Mouse (Mus musculus): Measurements from ENCODE around the gene Ing5. TPM values are rescaled to one million over a fixed set of nuclear protein-coding genes. Genes with fewer than 3 reads are reported as not detected.
"Not testable (repeated sequence)": the region's sequence is repeated elsewhere in the genome, so short reads cannot be mapped to it uniquely, and the experiment has no call there.

Gene Ing5
- total RNA-seq (2022) = 10 to 100 TPM; 11.8 to 14.5 (median 13.9) TPM

GRCm38 (mm10) chr1:93803556-93804507 is at the start of gene Ing5:
Gene Ing5, plus strand, starts transcription at chr1:93803965.
- peak; percentile 98 to 100 for DNase-seq (ENCODE audit: low spot score in 2 of 2)

GRCm38 (mm10) chr1:93754573-93755290 is 49.0 kb upstream of the Ing5 start, which contains the start of gene Thap4:
Gene Thap4, minus strand, starts transcription at chr1:93754864.
- peak; percentile 80 to 96 for DNase-seq (ENCODE audit: low spot score in 2 of 2)

- peak in 1 of 2 experiments; percentile 38 for DNase-seq (ENCODE audit: low spot score in 2 of 2)
Measured at GRCm38 (mm10) chr1:93755291-93755610, 48.5 kb upstream of the Ing5 start.

- DNase-seq (ENCODE audit: low spot score in 2 of 2) = no peak
Measured at GRCm38 (mm10) chr1:93755618-93756017, 48.1 kb upstream of the Ing5 start.

GRCm38 (mm10) chr1:93756154-93756553 is 47.6 kb upstream of the Ing5 start:
- no peak for DNase-seq (ENCODE audit: low spot score in 2 of 2)

GRCm38 (mm10) chr1:93760076-93760475 is 43.7 kb upstream of the Ing5 start:
- no peak for DNase-seq (ENCODE audit: low spot score in 2 of 2)

DNA sequence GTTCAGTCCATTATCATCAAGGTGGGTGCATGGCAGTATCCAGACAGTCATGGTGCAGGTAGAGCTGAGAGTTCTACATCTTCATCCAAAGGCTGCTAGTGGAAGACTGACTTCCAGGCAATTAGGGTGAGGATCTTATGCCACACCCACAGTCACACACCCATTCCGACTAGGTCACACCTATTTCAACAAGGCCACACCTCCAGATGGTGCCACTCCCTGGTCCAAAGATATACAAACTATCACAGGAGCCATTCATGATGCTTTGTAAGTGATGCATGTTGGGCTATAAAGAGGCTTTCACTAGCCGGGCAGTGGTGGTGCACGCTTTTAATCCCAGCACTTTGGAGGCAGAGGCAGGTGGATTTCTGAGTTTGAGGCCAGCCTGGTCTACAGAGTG is 40.2 kb upstream of the Ing5 start:
- DNase-seq (ENCODE audit: low spot score in 2 of 2) = not testable (repeated sequence)

DNA sequence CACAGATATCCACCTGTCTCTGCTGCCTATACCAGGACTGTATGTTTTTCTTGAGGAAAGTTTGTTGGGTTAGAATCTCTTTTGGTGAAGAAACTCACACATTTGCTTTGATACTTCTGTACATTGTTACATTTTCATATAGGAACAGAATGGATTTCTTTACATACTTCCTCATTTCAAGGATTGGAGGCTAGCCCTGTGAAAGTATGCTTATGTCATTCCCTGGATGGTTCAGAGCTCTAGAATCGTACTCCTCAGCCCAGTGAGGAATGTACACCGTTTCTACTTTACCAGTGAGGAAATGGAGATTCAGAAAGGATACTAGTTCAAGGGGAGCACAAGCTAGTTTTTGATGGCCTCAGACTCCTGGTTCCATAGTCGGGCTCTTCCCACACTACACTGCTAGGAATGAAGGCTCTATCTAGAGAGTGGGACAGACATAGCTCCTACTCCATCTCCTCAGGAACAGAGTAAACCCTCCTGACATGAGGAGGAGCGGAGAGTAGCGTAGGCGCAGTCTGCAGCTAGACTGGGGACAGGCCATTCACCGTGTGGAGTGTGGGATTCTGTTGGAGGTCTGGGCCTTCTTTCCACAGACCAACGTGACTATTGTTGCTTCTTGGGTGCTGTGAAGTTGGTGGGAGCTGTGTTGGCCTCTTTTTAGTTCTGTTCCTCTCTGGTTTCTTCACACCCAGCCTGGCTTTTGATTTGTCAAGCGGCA is 38.7 kb upstream of the Ing5 start:
- no peak for DNase-seq (ENCODE audit: low spot score in 2 of 2)

DNA sequence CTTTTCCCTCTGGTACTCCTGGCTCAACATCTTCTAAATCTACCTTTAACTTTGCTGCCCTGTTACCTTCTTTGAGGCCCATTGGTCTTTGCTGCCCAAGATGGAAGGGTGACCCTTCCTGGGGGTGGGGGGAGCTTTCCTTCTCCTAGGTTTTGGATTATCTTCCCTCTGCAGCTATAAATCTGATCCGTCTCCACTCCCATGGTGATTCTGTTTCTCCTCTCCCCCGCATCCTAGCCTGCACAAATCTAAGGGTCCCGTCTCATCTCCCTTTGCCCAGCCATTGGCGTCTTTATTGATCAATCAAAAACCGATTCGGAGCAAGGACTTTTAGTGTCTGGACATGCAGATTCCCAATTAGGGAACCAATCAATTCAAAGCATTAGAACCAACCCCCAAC is 36.2 kb upstream of the Ing5 start:
- no peak for DNase-seq (ENCODE audit: low spot score in 2 of 2)

DNA sequence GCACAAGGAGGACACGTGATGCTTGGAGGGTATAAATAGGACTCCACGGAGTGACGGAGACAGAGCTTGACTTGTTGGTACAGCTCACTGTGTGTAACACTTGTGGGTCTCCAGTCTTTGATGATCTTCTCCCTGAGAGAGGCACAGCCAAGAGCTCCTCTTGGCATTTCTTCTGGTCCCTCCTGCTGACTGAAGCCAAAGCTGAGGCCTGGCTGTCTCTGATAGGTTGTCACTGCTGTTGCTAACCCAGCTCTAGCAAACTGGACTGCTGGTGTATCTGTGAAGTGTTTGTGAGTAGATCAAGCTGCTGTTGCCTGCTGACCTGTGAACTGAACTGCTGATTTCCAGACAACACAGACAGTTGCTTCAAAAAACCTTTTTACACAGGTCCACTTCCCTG is 33.9 kb upstream of the Ing5 start:
- no peak for DNase-seq (ENCODE audit: low spot score in 2 of 2)

DNA sequence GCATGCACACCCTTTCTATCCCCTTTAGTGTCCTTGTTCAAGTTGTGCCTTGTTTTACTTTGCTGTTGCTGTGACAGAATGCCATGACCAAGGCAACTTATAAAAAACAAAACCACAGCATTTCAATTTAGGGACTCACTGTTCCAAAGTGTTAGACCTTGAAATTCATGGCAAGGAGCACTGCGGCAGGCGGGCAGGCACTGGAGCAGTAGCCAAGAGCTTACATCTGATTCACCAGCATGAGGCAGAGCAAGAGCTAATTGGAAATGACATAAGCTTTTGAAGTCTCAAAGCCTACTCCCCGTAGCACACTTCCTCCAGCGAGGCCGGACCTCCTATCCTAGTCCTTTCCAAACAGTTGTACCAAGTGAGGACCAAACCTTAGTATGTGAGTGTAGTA is 27.1 kb upstream of the Ing5 start:
- DNase-seq (ENCODE audit: low spot score in 2 of 2) = no peak

GRCm38 (mm10) chr1:93786912-93787311 is 16.9 kb upstream of the Ing5 start:
- DNase-seq (ENCODE audit: low spot score in 2 of 2) = no peak

DNA sequence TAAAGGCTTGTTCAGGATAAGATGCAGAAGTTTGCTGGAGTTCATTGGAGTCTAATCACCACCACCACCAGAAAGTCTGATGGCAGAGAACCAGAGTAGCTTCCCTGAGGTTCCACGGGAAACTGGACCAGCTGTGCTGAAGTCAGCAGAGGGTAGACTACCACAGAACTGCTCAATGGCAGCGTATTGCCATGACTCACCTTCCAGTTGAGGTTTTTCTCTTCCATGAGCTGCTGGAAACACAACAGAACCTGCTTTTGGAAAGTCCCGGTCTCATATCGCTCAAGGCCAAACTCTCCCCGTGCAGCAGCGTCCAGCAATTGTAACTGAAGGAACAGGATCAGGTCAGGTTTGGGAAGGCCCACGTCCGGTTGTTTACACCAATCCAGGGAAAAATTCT is 9.2 kb upstream of the Ing5 start:
- no peak for DNase-seq (ENCODE audit: low spot score in 2 of 2)

GRCm38 (mm10) chr1:93795886-93796285 is 7.9 kb upstream of the Ing5 start:
- no peak for DNase-seq (ENCODE audit: low spot score in 2 of 2)

- DNase-seq (ENCODE audit: low spot score in 2 of 2) = no peak
Measured at GRCm38 (mm10) chr1:93800670-93801503, 2.9 kb upstream of the Ing5 start.

- peak; percentile 82 to 94 for DNase-seq (ENCODE audit: low spot score in 2 of 2)
Measured at GRCm38 (mm10) chr1:93801741-93802238, 2.0 kb upstream of the Ing5 start, which contains the start of gene Dtymk. Gene Dtymk, minus strand, starts transcription at chr1:93801934.

- no peak for DNase-seq (ENCODE audit: low spot score in 2 of 2)
Measured at GRCm38 (mm10) chr1:93802771-93803170, 994 bp upstream of the Ing5 start.

GRCm38 (mm10) chr1:93804818-93805217 is 1.1 kb downstream of the Ing5 start:
- no peak for DNase-seq (ENCODE audit: low spot score in 2 of 2)

DNA sequence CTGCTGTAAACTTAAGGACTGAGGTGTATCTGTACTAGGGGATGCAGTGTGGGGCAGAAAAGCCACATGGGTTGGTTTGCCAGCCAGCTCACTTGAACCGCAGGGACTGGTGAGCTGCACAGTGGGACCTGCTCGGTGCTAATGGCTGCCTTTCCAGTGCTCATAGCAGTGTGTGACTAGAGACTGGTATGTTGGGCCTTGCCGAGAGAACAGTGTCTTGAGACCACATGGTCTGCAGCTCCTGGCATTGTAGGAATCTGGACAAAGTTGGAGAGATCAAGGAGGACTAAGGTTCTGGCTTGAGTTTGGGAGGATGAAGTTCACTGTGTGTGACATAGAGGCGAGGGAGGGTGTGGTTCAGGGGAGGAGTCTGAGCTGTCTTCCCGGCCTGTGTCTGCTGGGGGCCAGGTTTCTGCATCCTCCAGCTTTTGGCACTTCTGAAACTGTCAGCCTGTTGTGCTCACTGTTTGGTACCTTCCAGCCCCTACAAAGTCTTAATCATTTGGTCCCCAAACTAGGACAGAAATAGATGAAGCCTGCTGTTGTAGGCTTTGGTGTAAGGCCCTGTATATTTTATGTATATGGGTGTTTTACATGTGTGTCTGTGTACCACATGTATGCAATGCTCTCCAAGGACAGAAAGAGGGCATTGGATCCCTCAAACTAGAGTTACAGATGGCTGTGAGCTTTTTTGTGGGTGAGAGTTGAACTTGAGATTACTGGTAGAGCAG is 1.6 kb downstream of the Ing5 start:
- DNase-seq (ENCODE audit: low spot score in 2 of 2) = no peak

GRCm38 (mm10) chr1:93808871-93809270 is 5.1 kb downstream of the Ing5 start:
- DNase-seq (ENCODE audit: low spot score in 2 of 2) = no peak
